Mouse (Mus musculus) neural tube, embryonic 12.5 days (tissue): ENCODE results near the gene Sfmbt1. TPM values are rescaled to one million over a fixed set of nuclear protein-coding genes. Genes with fewer than 3 reads are reported as not detected.
A peak's percentile ranks its signal among the peaks of the same experiment; 100 is the strongest.

ENCODE experiments used
- ATAC-seq: fragments of 200-750 bp; cut with Nextera tagmentation; 2 replicates; pipeline ENCODE4 v1.8.0; 2017; ENCODE audit warnings: low read depth, mild to moderate bottlenecking, moderate TSS enrichment, moderate library complexity; ENCODE audit not compliant: low FRiP score
- H3K27ac ChIP-seq: fragments of 300-500 bp; sonication (generic); 2 replicates; pipeline ENCODE4 v1.5.1; 2016
- H3K27me3 ChIP-seq: fragments of 300-500 bp; sonication (generic); replicated peaks from 2 replicates; pipeline ENCODE4 v1.6.1; 2016; ENCODE audit warnings: mild to moderate bottlenecking
- H3K36me3 ChIP-seq: fragments of 300-500 bp; sonication (generic); 2 replicates; pipeline ENCODE4 v1.6.1; 2016; ENCODE audit warnings: mild to moderate bottlenecking
- H3K4me1 ChIP-seq: fragments of 300-500 bp; sonication (generic); 2 replicates; pipeline ENCODE4 v1.6.1; 2016
- H3K4me2 ChIP-seq: fragments of 300-500 bp; sonication (generic); replicated peaks from 2 replicates; pipeline ENCODE4 v1.6.1; 2016; ENCODE audit warnings: mild to moderate bottlenecking
- H3K4me3 ChIP-seq: fragments of 300-500 bp; sonication (generic); 2 replicates; pipeline ENCODE4 v1.5.1; 2016
- H3K9ac ChIP-seq: fragments of 300-500 bp; sonication (generic); 2 replicates; pipeline ENCODE4 v1.6.1; 2016; ENCODE audit warnings: mild to moderate bottlenecking
- H3K9me3 ChIP-seq: fragments of 300-500 bp; sonication (generic); 2 replicates; pipeline ENCODE4 v1.6.1; 2016; ENCODE audit warnings: mild to moderate bottlenecking
- WGBS: fragments of 180-500 bp; shearing (Covaris S2); methylation state at CpG from one replicate; pipeline ENCODE4 v1.1.7; 2016; 5-methylcytosine and 5-hydroxymethylcytosine counted together
- polyA plus RNA-seq: library from polyadenylated mRNA; unstranded; fragments of >200 nt; fragmentation: Nextera tagmentation; extraction: Ambion mirVana; gene quantifications from 2 replicates; pipeline ENCODE4 v1.2.1, GENCODE M21; 2016

Gene Sfmbt1
- 17.7 and 18.3 TPM in 2 replicates for polyA plus RNA-seq

- Histone ChIP-seq H3K36me3 (no peaks in the 10 kb centered on the region), H3K9me3 (no peaks in the 10 kb centered on the region), H3K27me3 (0 out of 2 replicates have a peak, but pooled peaks cover 4% of the 10 kb centered on the region), H3K4me2 (peak within 1 kb of the TSS; percentile 82), H3K4me1 (peaks cover 7% of the 10 kb centered on the region; the same call in 1 of the 2 replicates), H3K27ac (peak within 1 kb of the TSS; percentile 86), H3K4me3 (peak within 1 kb of the TSS; percentile 96), H3K9ac (peak within 1 kb of the TSS; percentile 92)
- peak; percentile 74 for ATAC-seq
- 2% methylated on average over 87 of the region's 87 CpGs for WGBS
These were observed at the start of gene Sfmbt1 for GRCm38 (mm10) chr14:30714799-30715617. Sfmbt1 (plus strand) TSS chr14:30714849.

- Histone ChIP-seq H3K9me3 (no peaks in the 10 kb centered on the region), H3K27ac (no peak overlapping the region), H3K4me2 (no peak overlapping the region), H3K4me3 (no peak overlapping the region), H3K4me1 (no peaks in the 10 kb centered on the region), H3K36me3 (peaks cover 61% of the 10 kb centered on the region), H3K27me3 (no peaks in the 10 kb centered on the region), H3K9ac (no peak overlapping the region)
- 86% methylated on average over 3 of the region's 3 CpGs for WGBS
- no peak for ATAC-seq
These were observed 48.6 kb upstream of the Sfmbt1 start for GRCm38 (mm10) chr14:30666061-30666460.

GRCm38 (mm10) chr14:30666604-30667003, 48.0 kb upstream of the Sfmbt1 start:
- H3K27me3 ChIP-seq = no peaks in the 10 kb centered on the region
- H3K9me3 ChIP-seq = no peaks in the 10 kb centered on the region
- peaks cover 55% of the 10 kb centered on the region for H3K36me3 ChIP-seq
- no peak overlapping the region for H3K9ac ChIP-seq
- ATAC-seq = no peak
- H3K27ac ChIP-seq = no peak overlapping the region
- no peaks in the 10 kb centered on the region for H3K4me1 ChIP-seq
- 91% methylated on average over 4 of the region's 4 CpGs for WGBS
- H3K4me2 ChIP-seq = no peak overlapping the region
- H3K4me3 ChIP-seq = no peak overlapping the region

- H3K9me3 ChIP-seq = no peaks in the 10 kb centered on the region
- no peak overlapping the region for H3K9ac ChIP-seq
- H3K27ac ChIP-seq = no peak overlapping the region
- H3K36me3 ChIP-seq = peaks cover 52% of the 10 kb centered on the region
- no peak for ATAC-seq
- H3K27me3 ChIP-seq = no peaks in the 10 kb centered on the region
- H3K4me1 ChIP-seq = no peaks in the 10 kb centered on the region
- 91% methylated on average over 6 of the region's 6 CpGs for WGBS
- no peak overlapping the region for H3K4me2 ChIP-seq
- no peak overlapping the region for H3K4me3 ChIP-seq
These were observed 44.5 kb upstream of the Sfmbt1 start for GRCm38 (mm10) chr14:30670161-30670560.

GRCm38 (mm10) chr14:30671095-30671985, 43.3 kb upstream of the Sfmbt1 start:
- H3K27ac ChIP-seq = no peak overlapping the region
- no peak for ATAC-seq
- no peaks in the 10 kb centered on the region for H3K27me3 ChIP-seq
- 80% methylated on average over 15 of the region's 15 CpGs for WGBS
- no peak overlapping the region for H3K9ac ChIP-seq
- H3K9me3 ChIP-seq = no peaks in the 10 kb centered on the region
- no peak overlapping the region for H3K4me2 ChIP-seq
- no peak overlapping the region for H3K4me3 ChIP-seq
- H3K4me1 ChIP-seq = no peaks in the 10 kb centered on the region
- H3K36me3 ChIP-seq = peaks cover 48% of the 10 kb centered on the region

GRCm38 (mm10) chr14:30671986-30672312, 42.7 kb upstream of the Sfmbt1 start:
- WGBS = 13% methylated on average over 3 of the region's 3 CpGs

GRCm38 (mm10) chr14:30674947-30675346, 39.7 kb upstream of the Sfmbt1 start:
- Histone ChIP-seq H3K4me1 (no peaks in the 10 kb centered on the region), H3K4me3 (no peak overlapping the region), H3K27me3 (no peaks in the 10 kb centered on the region), H3K9ac (no peak overlapping the region), H3K36me3 (peaks cover 38% of the 10 kb centered on the region), H3K9me3 (no peaks in the 10 kb centered on the region), H3K27ac (no peak overlapping the region), H3K4me2 (no peak overlapping the region)
- WGBS = 86% methylated on average over 6 of the region's 6 CpGs
- ATAC-seq = no peak

More at GRCm38 (mm10) chr14:30671986-30672312, 42.7 kb upstream of the Sfmbt1 start:
- no peak overlapping the region for H3K4me3 ChIP-seq
- no peak overlapping the region for H3K27ac ChIP-seq
- no peak overlapping the region for H3K4me2 ChIP-seq
- no peaks in the 10 kb centered on the region for H3K4me1 ChIP-seq
- H3K9me3 ChIP-seq = no peaks in the 10 kb centered on the region
- no peaks in the 10 kb centered on the region for H3K27me3 ChIP-seq
- no peak overlapping the region for H3K9ac ChIP-seq
- peak; percentile 66; the same call in 1 of the 2 replicates for ATAC-seq
- peaks cover 44% of the 10 kb centered on the region for H3K36me3 ChIP-seq

GRCm38 (mm10) chr14:30682131-30682530, 32.5 kb upstream of the Sfmbt1 start:
- no peaks in the 10 kb centered on the region for H3K27me3 ChIP-seq
- H3K9ac ChIP-seq = no peak overlapping the region
- no peak overlapping the region for H3K27ac ChIP-seq
- ATAC-seq = no peak
- H3K36me3 ChIP-seq = peaks cover 46% of the 10 kb centered on the region
- H3K4me1 ChIP-seq = no peaks in the 10 kb centered on the region
- H3K9me3 ChIP-seq = no peaks in the 10 kb centered on the region
- no peak overlapping the region for H3K4me2 ChIP-seq
- 90% methylated on average over 3 of the region's 3 CpGs for WGBS
- no peak overlapping the region for H3K4me3 ChIP-seq

- no peak overlapping the region for H3K4me3 ChIP-seq
- no peak overlapping the region for H3K27ac ChIP-seq
- H3K27me3 ChIP-seq = no peaks in the 10 kb centered on the region
- no peaks in the 10 kb centered on the region for H3K9me3 ChIP-seq
- ATAC-seq = no peak
- no peak overlapping the region for H3K9ac ChIP-seq
- H3K4me2 ChIP-seq = no peak overlapping the region
- 87% methylated on average over 3 of the region's 3 CpGs for WGBS
- H3K36me3 ChIP-seq = peaks cover 17% of the 10 kb centered on the region
- no peaks in the 10 kb centered on the region for H3K4me1 ChIP-seq
These were observed 24.0 kb upstream of the Sfmbt1 start for GRCm38 (mm10) chr14:30690685-30691084.

- 86% methylated on average over 6 of the region's 6 CpGs for WGBS
- Histone ChIP-seq H3K27ac (no peak overlapping the region), H3K36me3 (peaks cover 17% of the 10 kb centered on the region), H3K9ac (no peak overlapping the region), H3K4me3 (no peak overlapping the region), H3K4me1 (no peaks in the 10 kb centered on the region), H3K4me2 (no peak overlapping the region), H3K27me3 (no peaks in the 10 kb centered on the region), H3K9me3 (no peaks in the 10 kb centered on the region)
- ATAC-seq = no peak
These were observed 22.2 kb upstream of the Sfmbt1 start for GRCm38 (mm10) chr14:30692439-30692838.

GRCm38 (mm10) chr14:30694786-30695185, 19.9 kb upstream of the Sfmbt1 start:
- no peak overlapping the region for H3K9ac ChIP-seq
- H3K27me3 ChIP-seq = no peaks in the 10 kb centered on the region
- ATAC-seq = no peak
- H3K4me3 ChIP-seq = no peak overlapping the region
- H3K4me2 ChIP-seq = no peak overlapping the region
- H3K4me1 ChIP-seq = no peaks in the 10 kb centered on the region; the same call in 1 of the 2 replicates
- H3K9me3 ChIP-seq = no peaks in the 10 kb centered on the region
- H3K27ac ChIP-seq = no peak overlapping the region
- H3K36me3 ChIP-seq = peaks cover 8% of the 10 kb centered on the region
- 94% methylated on average over 2 of the region's 2 CpGs for WGBS

- Histone ChIP-seq H3K27me3 (no peaks in the 10 kb centered on the region), H3K4me2 (no peak overlapping the region), H3K9me3 (no peaks in the 10 kb centered on the region), H3K4me3 (no peak overlapping the region), H3K9ac (no peak overlapping the region), H3K4me1 (no peaks in the 10 kb centered on the region; the same call in 1 of the 2 replicates), H3K27ac (no peak overlapping the region), H3K36me3 (no peaks in the 10 kb centered on the region; the same call in 1 of the 2 replicates)
- WGBS = 71% methylated on average over 4 of the region's 4 CpGs
- no peak for ATAC-seq
These were observed 19.0 kb upstream of the Sfmbt1 start for GRCm38 (mm10) chr14:30695609-30696008.
